Mouse (Mus musculus) liver, embryonic 15.5 days (tissue): Measurements from ENCODE around the gene Pygm. TPM values are rescaled to one million over a fixed set of nuclear protein-coding genes. Genes with fewer than 3 reads are reported as not detected.
A peak's percentile ranks its signal among the peaks of the same experiment; 100 is the strongest.

Experiments used
- ATAC-seq: fragments of 200-750 bp; cut with Nextera tagmentation; 2 replicates; pipeline ENCODE4 v1.8.0; 2017; ENCODE audit warnings: moderate number of reproducible peaks, mild to moderate bottlenecking, moderate library complexity; ENCODE audit not compliant: insufficient read depth
- H3K27ac ChIP-seq: fragments of 300-500 bp; sonication (generic); replicated peaks from 2 replicates; pipeline ENCODE4 v1.5.1; 2015; ENCODE audit warnings: mild to moderate bottlenecking, inconsistent platforms
- H3K27me3 ChIP-seq: fragments of 300-500 bp; sonication (generic); 2 replicates; pipeline ENCODE4 v1.6.1; 2015; ENCODE audit warnings: mild to moderate bottlenecking, inconsistent platforms
- H3K36me3 ChIP-seq: fragments of 300-500 bp; sonication (generic); replicated peaks from 2 replicates; pipeline ENCODE4 v1.6.1; 2015; ENCODE audit warnings: moderate library complexity, mild to moderate bottlenecking, inconsistent platforms
- H3K4me1 ChIP-seq: fragments of 300-500 bp; sonication (generic); replicated peaks from 2 replicates; pipeline ENCODE4 v1.6.1; 2015; ENCODE audit warnings: inconsistent platforms
- H3K4me2 ChIP-seq: fragments of 300-500 bp; sonication (generic); 2 replicates; pipeline ENCODE4 v1.6.1; 2015; ENCODE audit warnings: moderate library complexity, mild to moderate bottlenecking, inconsistent platforms
- H3K4me3 ChIP-seq: fragments of 300-500 bp; sonication (generic); replicated peaks from 2 replicates; pipeline ENCODE4 v1.5.1; 2015; ENCODE audit warnings: mild to moderate bottlenecking, inconsistent platforms
- H3K9ac ChIP-seq: fragments of 300-500 bp; sonication (generic); 2 replicates; pipeline ENCODE4 v1.6.1; 2015; ENCODE audit warnings: moderate library complexity, mild to moderate bottlenecking, inconsistent platforms
- H3K9me3 ChIP-seq: fragments of 300-500 bp; sonication (generic); replicated peaks from 2 replicates; pipeline ENCODE4 v1.6.1; 2016; ENCODE audit warnings: inconsistent platforms
- WGBS: fragments of 180-500 bp; shearing (Covaris S2); methylation state at CpG from one replicate; pipeline ENCODE4 v1.1.7; 2015; ENCODE audit warnings: mixed read lengths; ENCODE audit not compliant: insufficient replicate concordance; 5-methylcytosine and 5-hydroxymethylcytosine counted together
- polyA plus RNA-seq: library from polyadenylated mRNA; unstranded; fragments of >200 nt; fragmentation: Nextera tagmentation; extraction: Ambion mirVana; gene quantifications from 2 replicates; pipeline ENCODE4 v1.2.1, GENCODE M21; 2015

Pygm gene
- polyA plus RNA-seq, 1 experiment from 2014 or later: 9.2 TPM

- WGBS: 54% methylated on average over 7 of the region's 7 CpGs
- Histone ChIP-seq H3K9ac (no peak overlapping the region), H3K27me3 (peaks cover 100% of the 10 kb centered on the region), H3K9me3 (no peaks in the 10 kb centered on the region), H3K27ac (no peak overlapping the region), H3K4me1 (peaks cover 13% of the 10 kb centered on the region), H3K4me2 (no peak overlapping the region), H3K4me3 (no peak overlapping the region), H3K36me3 (no peaks in the 10 kb centered on the region)
- ATAC-seq: no peak
Observed at GRCm38 (mm10) chr19:6422014-6422413, 37.8 kb downstream of the Pygm start.

GRCm38 (mm10) chr19:6423241-6423640 lies 39.0 kb downstream of the Pygm start:
- Histone ChIP-seq H3K4me3 (no peak overlapping the region), H3K9me3 (no peaks in the 10 kb centered on the region)
- 67% methylated on average over 16 of the region's 16 CpGs for WGBS

GRCm38 (mm10) chr19:6424137-6424881 lies 40.1 kb downstream of the Pygm start:
- H3K27ac ChIP-seq: no peak overlapping the region
- peaks cover 17% of the 10 kb centered on the region for H3K4me1 ChIP-seq
- no peaks in the 10 kb centered on the region for H3K9me3 ChIP-seq
- WGBS: 47% methylated on average over 8 of the region's 8 CpGs
- no peak overlapping the region for H3K4me2 ChIP-seq
- H3K4me3 ChIP-seq: no peak overlapping the region
- H3K9ac ChIP-seq: no peak overlapping the region
- no peaks in the 10 kb centered on the region for H3K36me3 ChIP-seq
- H3K27me3 ChIP-seq: peaks cover 100% of the 10 kb centered on the region
- no peak for ATAC-seq

More at GRCm38 (mm10) chr19:6423241-6423640, 39.0 kb downstream of the Pygm start:
- Histone ChIP-seq H3K9ac (no peak overlapping the region), H3K27ac (no peak overlapping the region), H3K4me1 (peaks cover 16% of the 10 kb centered on the region), H3K4me2 (no peak overlapping the region), H3K36me3 (no peaks in the 10 kb centered on the region), H3K27me3 (peaks cover 100% of the 10 kb centered on the region)
- no peak for ATAC-seq

- Histone ChIP-seq H3K9ac (no peak overlapping the region), H3K27ac (no peak overlapping the region), H3K4me2 (no peak overlapping the region), H3K36me3 (no peaks in the 10 kb centered on the region), H3K27me3 (peaks cover 100% of the 10 kb centered on the region), H3K4me3 (no peak overlapping the region), H3K9me3 (no peaks in the 10 kb centered on the region), H3K4me1 (peaks cover 17% of the 10 kb centered on the region)
- ATAC-seq: no peak
- 40% methylated on average over 5 of the region's 5 CpGs for WGBS
Observed at GRCm38 (mm10) chr19:6425595-6425994, 41.4 kb downstream of the Pygm start.

- 19% methylated on average over 13 of the region's 13 CpGs for whole genome bisulfite sequencing
- H3K27ac ChIP-seq: no peak overlapping the region
- no peak overlapping the region for H3K4me2 ChIP-seq
- no peaks in the 10 kb centered on the region for H3K36me3 ChIP-seq
- H3K4me1 ChIP-seq: peaks cover 17% of the 10 kb centered on the region
- H3K4me3 ChIP-seq: no peak overlapping the region
- H3K9ac ChIP-seq: no peak overlapping the region
- no peak for ATAC-seq
- no peaks in the 10 kb centered on the region for H3K9me3 ChIP-seq
- H3K27me3 ChIP-seq: peaks cover 97% of the 10 kb centered on the region
Observed at GRCm38 (mm10) chr19:6426703-6427500, 42.7 kb downstream of the Pygm start.

GRCm38 (mm10) chr19:6427653-6428434 lies 43.6 kb downstream of the Pygm start:
- Histone ChIP-seq H3K4me2 (peak overlapping the region; percentile 40), H3K27me3 (peaks cover 92% of the 10 kb centered on the region), H3K9me3 (no peaks in the 10 kb centered on the region), H3K9ac (no peak overlapping the region), H3K4me3 (peak overlapping the region; percentile 10; the same call in 1 of the 2 replicates), H3K27ac (no peak overlapping the region), H3K36me3 (no peaks in the 10 kb centered on the region), H3K4me1 (peaks cover 17% of the 10 kb centered on the region)
- ATAC-seq: no peak
- 2% methylated on average over 94 of the region's 94 CpGs for WGBS

GRCm38 (mm10) chr19:6428501-6429200 lies 44.5 kb downstream of the Pygm start:
- ATAC-seq: no peak; the same call in 1 of the 2 replicates
- WGBS: under 1% methylated on average over 60 of the region's 60 CpGs
- H3K4me3 ChIP-seq: peak overlapping the region; percentile 10; the same call in 1 of the 2 replicates

GRCm38 (mm10) chr19:6443016-6443415 lies 58.8 kb downstream of the Pygm start:
- no peak for ATAC-seq

More at GRCm38 (mm10) chr19:6428501-6429200, 44.5 kb downstream of the Pygm start:
- Histone ChIP-seq H3K36me3 (no peaks in the 10 kb centered on the region), H3K4me1 (peaks cover 17% of the 10 kb centered on the region), H3K27ac (no peak overlapping the region), H3K9ac (no peak overlapping the region), H3K27me3 (peaks cover 84% of the 10 kb centered on the region), H3K4me2 (peak overlapping the region; percentile 40; the same call in 1 of the 2 replicates), H3K9me3 (no peaks in the 10 kb centered on the region)

GRCm38 (mm10) chr19:6445761-6446423 lies 61.7 kb downstream of the Pygm start:
- 56% methylated on average over 10 of the region's 10 CpGs for WGBS

More at GRCm38 (mm10) chr19:6443016-6443415, 58.8 kb downstream of the Pygm start:
- H3K9ac ChIP-seq: no peak overlapping the region
- no peak overlapping the region for H3K27ac ChIP-seq
- H3K4me3 ChIP-seq: no peak overlapping the region
- H3K27me3 ChIP-seq: peaks cover 30% of the 10 kb centered on the region
- 62% methylated on average over 10 of the region's 10 CpGs for WGBS
- no peaks in the 10 kb centered on the region for H3K9me3 ChIP-seq
- H3K36me3 ChIP-seq: no peaks in the 10 kb centered on the region
- no peak overlapping the region for H3K4me2 ChIP-seq
- peaks cover 4% of the 10 kb centered on the region; the same call in 1 of the 2 replicates for H3K4me1 ChIP-seq

More at GRCm38 (mm10) chr19:6445761-6446423, 61.7 kb downstream of the Pygm start:
- Histone ChIP-seq H3K36me3 (no peaks in the 10 kb centered on the region), H3K9ac (no peak overlapping the region), H3K4me3 (no peak overlapping the region), H3K27ac (no peak overlapping the region), H3K4me1 (peaks cover 16% of the 10 kb centered on the region), H3K9me3 (no peaks in the 10 kb centered on the region), H3K27me3 (peaks cover 38% of the 10 kb centered on the region), H3K4me2 (no peak overlapping the region)
- no peak for ATAC-seq
